Mouse (Mus musculus): ENCODE data around the gene Rrn3. TPM values are rescaled to one million over a fixed set of nuclear protein-coding genes. Genes with fewer than 3 reads are reported as not detected.
"Not testable (repeated sequence)": the region's sequence is repeated elsewhere in the genome, so short reads cannot be mapped to it uniquely, and the experiment has no call there.

Gene Rrn3
- polyA plus RNA-seq, 1 experiment = 6.3 TPM

GRCm38 (mm10) chr16:13785932-13786331, 5.4 kb downstream of the Rrn3 start:
- Histone ChIP-seq H3K36me3 (ENCODE audit: control insufficient read depth, insufficient read depth, low read length) (peaks cover 3% of the 10 kb centered on the region), H3K27ac (ENCODE audit: control insufficient read depth, insufficient read depth, low read depth, low read length) (no peak overlapping the region), H3K4me1 (ENCODE audit: control insufficient read depth, insufficient read depth, low read length) (no peaks in the 10 kb centered on the region; the same call in 1 of the 2 replicates), H3K27me3 (ENCODE audit: control insufficient read depth, insufficient read depth, low read length) (no peaks in the 10 kb centered on the region), H3K4me3 (ENCODE audit: control insufficient read depth, low read depth, low read length) (no peak overlapping the region)
- TF ChIP-seq POLR2A (IDR thresholded peaks at IDR 0.05; ENCODE audit: control insufficient read depth, low read depth, low read length) (no peak), CTCF (IDR thresholded peaks at IDR 0.05; ENCODE audit: control insufficient read depth, insufficient read depth, insufficient replicate concordance, low read depth, low read length) (no peak)

GRCm38 (mm10) chr16:13793441-13793840, 12.9 kb downstream of the Rrn3 start:
- not testable (repeated sequence) for H3K36me3 ChIP-seq (ENCODE audit: control insufficient read depth, insufficient read depth, low read length); H3K27me3 ChIP-seq (ENCODE audit: control insufficient read depth, insufficient read depth, low read length); H3K27ac ChIP-seq (ENCODE audit: control insufficient read depth, insufficient read depth, low read depth, low read length); H3K4me3 ChIP-seq (ENCODE audit: control insufficient read depth, low read depth, low read length); H3K4me1 ChIP-seq (ENCODE audit: control insufficient read depth, insufficient read depth, low read length)

- H3K4me1 ChIP-seq (ENCODE audit: control insufficient read depth, insufficient read depth, low read length) = no peaks in the 10 kb centered on the region
- no peak for TF ChIP-seq POLR2A (IDR thresholded peaks at IDR 0.05; ENCODE audit: control insufficient read depth, low read depth, low read length)
- no peak for TF ChIP-seq CTCF (IDR thresholded peaks at IDR 0.05; ENCODE audit: control insufficient read depth, insufficient read depth, insufficient replicate concordance, low read depth, low read length)
- no peak overlapping the region for H3K4me3 ChIP-seq (ENCODE audit: control insufficient read depth, low read depth, low read length)
- H3K36me3 ChIP-seq (ENCODE audit: control insufficient read depth, insufficient read depth, low read length) = peaks cover 11% of the 10 kb centered on the region
- no peaks in the 10 kb centered on the region for H3K27me3 ChIP-seq (ENCODE audit: control insufficient read depth, insufficient read depth, low read length)
- H3K27ac ChIP-seq (ENCODE audit: control insufficient read depth, insufficient read depth, low read depth, low read length) = no peak overlapping the region
These were observed 16.3 kb downstream of the Rrn3 start for GRCm38 (mm10) chr16:13796746-13797175.

GRCm38 (mm10) chr16:13801231-13801630, 20.7 kb downstream of the Rrn3 start:
- Histone ChIP-seq H3K4me1 (ENCODE audit: control insufficient read depth, insufficient read depth, low read length) (no peaks in the 10 kb centered on the region), H3K27me3 (ENCODE audit: control insufficient read depth, insufficient read depth, low read length) (no peaks in the 10 kb centered on the region), H3K36me3 (ENCODE audit: control insufficient read depth, insufficient read depth, low read length) (peaks cover 10% of the 10 kb centered on the region), H3K27ac (ENCODE audit: control insufficient read depth, insufficient read depth, low read depth, low read length) (no peak overlapping the region), H3K4me3 (ENCODE audit: control insufficient read depth, low read depth, low read length) (no peak overlapping the region)
- TF ChIP-seq CTCF (IDR thresholded peaks at IDR 0.05; ENCODE audit: control insufficient read depth, insufficient read depth, insufficient replicate concordance, low read depth, low read length) (no peak), POLR2A (IDR thresholded peaks at IDR 0.05; ENCODE audit: control insufficient read depth, low read depth, low read length) (no peak)

- Histone ChIP-seq H3K27ac (ENCODE audit: control insufficient read depth, insufficient read depth, low read depth, low read length) (no peak overlapping the region), H3K36me3 (ENCODE audit: control insufficient read depth, insufficient read depth, low read length) (peaks cover 7% of the 10 kb centered on the region), H3K4me1 (ENCODE audit: control insufficient read depth, insufficient read depth, low read length) (no peaks in the 10 kb centered on the region), H3K27me3 (ENCODE audit: control insufficient read depth, insufficient read depth, low read length) (no peaks in the 10 kb centered on the region), H3K4me3 (ENCODE audit: control insufficient read depth, low read depth, low read length) (no peak overlapping the region)
- TF ChIP-seq CTCF (IDR thresholded peaks at IDR 0.05; ENCODE audit: control insufficient read depth, insufficient read depth, insufficient replicate concordance, low read depth, low read length) (no peak), POLR2A (IDR thresholded peaks at IDR 0.05; ENCODE audit: control insufficient read depth, low read depth, low read length) (no peak)
These were observed 24.2 kb downstream of the Rrn3 start for GRCm38 (mm10) chr16:13804666-13805065.

- Histone ChIP-seq H3K4me1 (ENCODE audit: control insufficient read depth, insufficient read depth, low read length) (no peaks in the 10 kb centered on the region), H3K4me3 (ENCODE audit: control insufficient read depth, low read depth, low read length) (no peak overlapping the region), H3K36me3 (ENCODE audit: control insufficient read depth, insufficient read depth, low read length) (peaks cover 4% of the 10 kb centered on the region), H3K27ac (ENCODE audit: control insufficient read depth, insufficient read depth, low read depth, low read length) (no peak overlapping the region), H3K27me3 (ENCODE audit: control insufficient read depth, insufficient read depth, low read length) (no peaks in the 10 kb centered on the region)
- TF ChIP-seq POLR2A (IDR thresholded peaks at IDR 0.05; ENCODE audit: control insufficient read depth, low read depth, low read length) (no peak), CTCF (IDR thresholded peaks at IDR 0.05; ENCODE audit: control insufficient read depth, insufficient read depth, insufficient replicate concordance, low read depth, low read length) (no peak)
These were observed 27.1 kb downstream of the Rrn3 start for GRCm38 (mm10) chr16:13807616-13808015.

- no peak overlapping the region for H3K4me3 ChIP-seq (ENCODE audit: control insufficient read depth, low read depth, low read length)
- peaks cover 6% of the 10 kb centered on the region for H3K36me3 ChIP-seq (ENCODE audit: control insufficient read depth, insufficient read depth, low read length)
- H3K27me3 ChIP-seq (ENCODE audit: control insufficient read depth, insufficient read depth, low read length) = no peaks in the 10 kb centered on the region
- H3K27ac ChIP-seq (ENCODE audit: control insufficient read depth, insufficient read depth, low read depth, low read length) = no peak overlapping the region
- TF ChIP-seq CTCF (IDR thresholded peaks at IDR 0.05; ENCODE audit: control insufficient read depth, insufficient read depth, insufficient replicate concordance, low read depth, low read length) (no peak), POLR2A (IDR thresholded peaks at IDR 0.05; ENCODE audit: control insufficient read depth, low read depth, low read length) (no peak)
- H3K4me1 ChIP-seq (ENCODE audit: control insufficient read depth, insufficient read depth, low read length) = no peaks in the 10 kb centered on the region
These were observed 27.9 kb downstream of the Rrn3 start for GRCm38 (mm10) chr16:13808410-13808809.

- no peak overlapping the region for H3K4me3 ChIP-seq (ENCODE audit: control insufficient read depth, low read depth, low read length)
- no peak for TF ChIP-seq CTCF (IDR thresholded peaks at IDR 0.05; ENCODE audit: control insufficient read depth, insufficient read depth, insufficient replicate concordance, low read depth, low read length)
- no peaks in the 10 kb centered on the region for H3K4me1 ChIP-seq (ENCODE audit: control insufficient read depth, insufficient read depth, low read length)
- H3K36me3 ChIP-seq (ENCODE audit: control insufficient read depth, insufficient read depth, low read length) = peaks cover 4% of the 10 kb centered on the region
- H3K27me3 ChIP-seq (ENCODE audit: control insufficient read depth, insufficient read depth, low read length) = no peaks in the 10 kb centered on the region
- no peak overlapping the region for H3K27ac ChIP-seq (ENCODE audit: control insufficient read depth, insufficient read depth, low read depth, low read length)
These were observed 31.6 kb downstream of the Rrn3 start for GRCm38 (mm10) chr16:13812152-13812551.
